Mouse (Mus musculus): ENCODE measurements around the gene Gm28961.
"Not testable (repeated sequence)": the region's sequence is repeated elsewhere in the genome, so short reads cannot be mapped to it uniquely, and the experiment has no call there.

The Gm28961 gene

DNA sequence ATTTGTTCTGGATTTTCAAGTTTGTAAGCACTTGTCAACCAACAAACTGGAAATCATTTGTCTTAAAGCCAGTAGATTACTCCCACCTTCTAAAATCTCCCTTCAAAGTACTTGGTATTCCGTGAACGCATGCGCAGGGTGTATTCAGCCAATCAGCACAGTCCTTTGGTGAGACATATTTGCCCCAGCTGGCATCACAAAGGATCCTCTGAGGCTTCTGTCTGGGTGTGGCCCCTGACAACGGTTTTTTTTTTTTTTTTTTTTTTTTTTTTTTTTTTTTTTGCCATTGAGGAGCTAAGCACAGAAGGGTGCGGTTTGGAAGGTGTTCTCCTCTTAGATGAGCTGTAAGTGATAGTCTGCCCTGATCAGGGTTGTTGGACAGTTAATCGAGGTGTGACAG is at the start of gene Gm28961:
Gene Gm28961 (plus strand): TSS at position 301 of the 400 bp plus-strand sequence.
- DNase-seq = not testable (repeated sequence)

Measured in kidney, postnatal 36 days (tissue).